Comparison of ENCODE assay signal across 27 mouse cellular contexts in the genomic region with DNA sequence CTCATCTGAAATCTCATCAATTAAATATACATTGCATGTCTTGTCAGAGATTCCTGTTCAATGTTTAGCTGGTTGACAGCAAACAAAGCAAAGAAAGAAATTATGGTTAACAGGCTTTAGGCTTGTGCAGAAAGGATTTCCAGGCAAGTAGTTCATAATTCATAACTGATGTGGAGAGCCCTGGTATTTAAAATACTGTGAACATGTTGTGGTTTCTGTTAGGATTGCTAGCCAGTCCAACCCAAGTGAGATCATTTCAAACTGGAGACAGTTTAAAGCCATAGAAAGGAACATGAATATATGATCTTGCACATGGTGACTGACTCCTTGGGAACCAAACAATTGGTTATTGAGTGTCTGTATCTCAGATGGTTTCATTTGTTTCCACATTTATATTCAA.
"Had no signal": no experiment of that assay in that cellular context is flagged by ENCODE, and none has a peak within 500 bp of the region (broad histone marks: within the 10 kb centered on the region; RNA-seq: fewer than 3 reads in every experiment).

No protein-coding gene starts in this region.

- H3K4me3 ChIP-seq: gastrocnemius, adult 2 months; heart, embryonic 10.5 days; heart, embryonic 12.5 days; hindbrain, embryonic 10.5 days; hindbrain, embryonic 13.5 days; hindbrain, embryonic 15.5 days; kidney, embryonic 15.5 days; limb, embryonic 13.5 days; limb, embryonic 15.5 days; liver, embryonic 12.5 days had no signal

- H3K4me2 ChIP-seq: heart, embryonic 12.5 days; hindbrain, embryonic 13.5 days; hindbrain, embryonic 15.5 days; kidney, embryonic 15.5 days; limb, embryonic 13.5 days; limb, embryonic 15.5 days; liver, embryonic 12.5 days had no signal

- DNase-seq: gastrocnemius, adult 2 months; gastrocnemius, postnatal 10 days; gastrocnemius, postnatal 25 days; heart, adult 18-20 months; heart, postnatal 10 days; heart, postnatal 4 days; kidney, adult 11 months; kidney, adult 2 months; kidney, adult 9 months; kidney, postnatal 14 days; kidney, postnatal 36 days; layer of hippocampus, adult 9-11 months; layer of hippocampus, postnatal 36 days; left cerebral cortex, postnatal 4 days had no signal

- ATAC-seq: hindbrain, postnatal 0 days; intestine, embryonic 16.5 days; liver, embryonic 12.5 days had no signal

- H3K36me3 ChIP-seq: heart, embryonic 10.5 days; heart, embryonic 12.5 days; hindbrain, embryonic 10.5 days; hindbrain, embryonic 13.5 days; hindbrain, embryonic 15.5 days; kidney, embryonic 15.5 days; limb, embryonic 13.5 days; limb, embryonic 15.5 days; liver, embryonic 12.5 days had no signal

- H3K27ac ChIP-seq: gastrocnemius, adult 2 months; heart, embryonic 10.5 days; hindbrain, embryonic 10.5 days; hindbrain, embryonic 13.5 days; hindbrain, embryonic 15.5 days; hindbrain, postnatal 0 days; kidney, embryonic 15.5 days; kidney, postnatal 0 days; limb, embryonic 13.5 days; limb, embryonic 15.5 days; liver, embryonic 12.5 days; liver, embryonic 14.5 days had no signal

- H3K4me1 ChIP-seq: heart, embryonic 10.5 days; heart, embryonic 12.5 days; hindbrain, embryonic 10.5 days; hindbrain, embryonic 13.5 days; hindbrain, embryonic 15.5 days; kidney, embryonic 15.5 days; limb, embryonic 13.5 days; limb, embryonic 15.5 days; liver, embryonic 12.5 days had no signal

- H3K9ac ChIP-seq: heart, embryonic 12.5 days; hindbrain, embryonic 13.5 days; hindbrain, embryonic 15.5 days; kidney, embryonic 15.5 days; limb, embryonic 13.5 days; limb, embryonic 15.5 days; liver, embryonic 12.5 days; liver, embryonic 14.5 days had no signal

- H3K27me3 ChIP-seq: heart, embryonic 12.5 days; hindbrain, embryonic 13.5 days; hindbrain, embryonic 15.5 days; kidney, embryonic 15.5 days; limb, embryonic 13.5 days; limb, embryonic 15.5 days; liver, embryonic 12.5 days had no signal

- H3K9me3 ChIP-seq: heart, embryonic 10.5 days; heart, embryonic 12.5 days; hindbrain, embryonic 10.5 days; hindbrain, embryonic 13.5 days; hindbrain, embryonic 15.5 days; kidney, embryonic 15.5 days; limb, embryonic 13.5 days; limb, embryonic 15.5 days; liver, embryonic 12.5 days had no signal
